Mouse (Mus musculus) yolk sac, embryonic 10.5 days (tissue): Measurements from ENCODE around the gene Wdr1.
"Not testable (repeated sequence)": the region's sequence is repeated elsewhere in the genome, so short reads cannot be mapped to it uniquely, and the experiment has no call there.

Source experiments
- DNase-seq: peaks from one replicate; pipeline ENCODE4 v3.0.0-alpha.2; 2017; ENCODE audit warnings: low spot score

Gene Wdr1

GRCm38 (mm10) chr5:38493890-38494289 is 69.1 kb downstream of the Wdr1 start:
- DNase-seq = no peak

DNA sequence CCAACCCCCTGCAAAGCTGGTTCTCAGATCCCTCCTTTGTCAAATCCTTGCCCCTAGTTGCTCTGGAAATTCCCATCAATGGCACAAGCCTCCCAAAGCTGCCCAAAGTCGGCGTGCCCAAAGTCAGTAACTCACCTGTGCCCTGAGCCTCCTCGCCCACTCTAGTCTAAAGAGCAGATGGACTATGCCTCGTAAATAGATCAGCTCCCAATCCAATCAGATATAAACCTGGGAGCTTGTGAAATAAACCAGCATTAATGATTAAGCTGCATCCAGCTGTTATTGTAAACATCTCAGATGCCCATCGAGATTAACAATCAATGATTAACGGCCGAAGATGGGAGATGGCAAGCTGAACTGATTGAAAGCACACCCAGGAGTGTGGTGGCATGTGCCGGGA is 71.3 kb downstream of the Wdr1 start:
- DNase-seq = no peak

- no peak for DNase-seq
Observed at GRCm38 (mm10) chr5:38489739-38490138, 73.3 kb downstream of the Wdr1 start.

GRCm38 (mm10) chr5:38488673-38489615 is 74.1 kb downstream of the Wdr1 start:
- no peak for DNase-seq

DNA sequence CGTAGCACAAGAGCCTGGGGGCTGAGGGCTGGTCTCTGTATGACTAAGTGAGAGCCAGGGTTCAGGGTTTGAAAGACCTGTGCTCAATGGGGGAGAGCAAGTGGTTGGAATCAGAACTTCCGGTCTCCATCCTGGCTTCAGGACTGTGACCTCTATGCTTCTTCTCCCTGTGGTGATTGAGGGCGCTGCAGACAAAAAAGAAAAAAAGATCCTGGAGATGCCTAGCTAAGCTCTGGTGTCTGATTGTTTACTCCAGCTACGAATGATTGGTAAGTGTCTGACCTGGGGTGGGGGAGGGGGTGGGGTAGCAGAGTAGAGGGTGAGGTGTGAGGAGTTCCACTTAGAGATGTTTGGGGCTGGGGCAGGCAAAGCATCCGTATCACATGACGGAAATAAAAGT is 75.0 kb downstream of the Wdr1 start:
- DNase-seq = no peak

GRCm38 (mm10) chr5:38487247-38487646 is 75.8 kb downstream of the Wdr1 start:
- DNase-seq = no peak

GRCm38 (mm10) chr5:38485946-38486345 is 77.1 kb downstream of the Wdr1 start:
- no peak for DNase-seq

DNA sequence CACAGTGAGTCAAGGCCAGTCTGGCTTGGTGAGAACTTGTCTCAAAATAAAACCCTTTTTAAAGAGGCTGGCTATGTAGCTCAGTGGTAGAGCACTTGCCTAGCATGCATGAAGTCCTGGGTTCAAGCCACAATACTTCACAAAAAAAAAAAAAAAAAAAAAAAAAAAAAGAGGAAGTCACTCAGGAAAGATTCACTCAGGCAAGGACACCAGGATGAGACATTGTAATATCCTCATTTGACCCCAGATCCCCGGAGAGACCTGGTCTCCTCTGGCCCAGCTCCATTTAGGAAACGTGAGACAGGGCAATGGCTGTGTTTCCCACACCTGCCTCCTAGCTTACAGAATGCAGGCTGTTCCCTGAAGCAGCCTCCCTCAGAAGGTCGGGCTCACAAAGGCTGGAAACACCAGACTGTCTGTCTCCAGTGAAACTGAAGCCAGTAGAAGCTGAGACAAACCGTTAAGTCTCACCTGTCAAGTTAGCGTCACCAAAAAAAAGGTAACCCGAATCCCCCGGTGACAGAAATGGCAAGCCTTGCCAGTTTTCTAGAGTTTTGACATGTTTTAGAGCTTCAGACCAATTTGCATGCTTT is 79.4 kb downstream of the Wdr1 start:
- DNase-seq = no peak

- no peak for DNase-seq
Observed at GRCm38 (mm10) chr5:38480822-38481707, 82.0 kb downstream of the Wdr1 start.

GRCm38 (mm10) chr5:38479908-38480725 is 82.9 kb downstream of the Wdr1 start:
- peak; percentile 63 for DNase-seq

GRCm38 (mm10) chr5:38479545-38479907 is 83.5 kb downstream of the Wdr1 start:
- DNase-seq = not testable (repeated sequence)

DNA sequence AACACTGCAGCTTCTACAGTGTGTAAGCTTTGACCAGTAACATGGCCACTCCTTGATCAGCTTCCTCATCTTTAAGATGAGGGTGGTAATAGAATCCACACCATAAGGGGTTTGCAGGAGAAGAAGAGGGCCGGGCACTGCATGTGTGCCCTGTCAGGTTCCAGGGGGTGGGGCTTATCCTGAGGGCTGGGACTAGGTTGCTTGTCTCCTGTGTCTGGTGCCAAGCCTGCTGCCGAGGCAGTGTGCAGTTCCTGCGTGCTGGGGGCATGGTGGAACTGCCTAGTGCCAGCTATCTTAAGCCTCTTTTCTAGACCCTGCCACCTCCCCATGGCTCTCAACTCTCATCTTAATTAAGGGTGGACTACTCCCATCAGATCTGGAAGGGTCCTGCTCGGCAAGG is 84.0 kb downstream of the Wdr1 start:
- no peak for DNase-seq

GRCm38 (mm10) chr5:38477731-38478445 is 85.1 kb downstream of the Wdr1 start:
- DNase-seq = peak; percentile 32

- no peak for DNase-seq
Observed at GRCm38 (mm10) chr5:38476861-38477565, 86.0 kb downstream of the Wdr1 start.
